Mouse (Mus musculus) Patski (cell line): ENCODE data around the gene 6330409D20Rik. TPM values are rescaled to one million over a fixed set of nuclear protein-coding genes. Genes with fewer than 3 reads are reported as not detected.
A peak's percentile ranks its signal among the peaks of the same experiment; 100 is the strongest.

Experiments
- ATAC-seq: fragments of 100-300 bp; one replicate; pipeline ENCODE4 v1.8.0; 2021
- CTCF ChIA-PET: fragments of 350-600 bp; sonication (Branson Sonifier 250); formaldehyde crosslinking; loops from one replicate; lab custom pipeline; 2022; ENCODE audit warnings: inconsistent platforms; lab: Charles Lee
- POLR2A ChIA-PET: fragments of 350-600 bp; sonication (Branson Sonifier 250); formaldehyde crosslinking; loops from one replicate; lab custom pipeline; 2022; ENCODE audit warnings: antibody characterized with exemption, inconsistent platforms; lab: Charles Lee
- DNase-seq: peaks from one replicate; pipeline ENCODE4 v3.0.0-alpha.2; 2011; ENCODE audit warnings: low read depth, low spot score
- H3K27me3 ChIP-seq: fragments of 371-371 bp; one replicate; pipeline ENCODE4 v1.5.1; 2021
- CTCF ChIP-seq: fragments of 100-300 bp; IDR thresholded peaks from one replicate; pipeline ENCODE4 v1.5.1; 2021
- in situ Hi-C: fragments of 300-500 bp; cut with MboI; formaldehyde crosslinking; loops from 3 replicates; pipeline ENCODE4 v1.11.1; 2018; ENCODE audit warnings: low pct_unique_long_range_greater_than_20kb, mixed read lengths
- polyA plus RNA-seq: library from polyadenylated mRNA; unstranded; gene quantifications from one replicate; pipeline ENCODE4 v1.2.3, GENCODE M21; 2021

Gene 6330409D20Rik
- polyA plus RNA-seq, 1 experiment from 2014 or later, result not detected

GRCm38 (mm10) chr2:32708643-32709042 is 32.2 kb downstream of the 6330409D20Rik start:
- in situ Hi-C loops, result no loop called here
- TF ChIP-seq CTCF, result no peak
- CTCF ChIA-PET, result interaction anchor here (0.7 to 2.1 kb wide), 12 partner anchors 12 to 132 kb away, joined by 3 to 7 read pairs (median 5); partner anchors contain the start of genes St6galnac4 and Tor2a
- DNase-seq, result no peak
- no peak for ATAC-seq
- POLR2A ChIA-PET, result interaction anchor here (1.1 kb wide), 3 partner anchors 9 to 78 kb away, joined by 3 read pairs; partner anchors contain the start of gene Tor2a
- no peaks in the 10 kb centered on the region for H3K27me3 ChIP-seq

GRCm38 (mm10) chr2:32706971-32707370 is 33.8 kb downstream of the 6330409D20Rik start:
- DNase-seq (no peak), ATAC-seq (no peak)
- in situ Hi-C loops, result no loop called here
- CTCF ChIA-PET, result interaction anchor here (1.1 kb wide), 1 partner anchor 50 kb away, joined by 4 read pairs; the partner anchor contains the start of gene Tor2a
- no peak for TF ChIP-seq CTCF
- no peaks in the 10 kb centered on the region for H3K27me3 ChIP-seq
- POLR2A ChIA-PET, result no interaction called here

- ChIA-PET POLR2A (interaction anchor here (0.6 kb wide), 1 partner anchor 127 kb away, joined by 4 read pairs; no protein-coding TSS in a partner anchor), CTCF (interaction anchor here (1.0 kb wide), 1 partner anchor 73 kb away, joined by 3 read pairs; no protein-coding TSS in a partner anchor)
- in situ Hi-C loops, result no loop called here
- no peak for DNase-seq
- no peaks in the 10 kb centered on the region for H3K27me3 ChIP-seq
- TF ChIP-seq CTCF, result no peak
- no peak for ATAC-seq
Observed at GRCm38 (mm10) chr2:32705018-32705417, 35.8 kb downstream of the 6330409D20Rik start.

GRCm38 (mm10) chr2:32704021-32704421 is 36.8 kb downstream of the 6330409D20Rik start, which contains the start of gene Fpgs:
TSS of gene Fpgs (minus strand) at chr2:32704145.
- in situ Hi-C loops, result no loop called here
- DNase-seq (no peak), ATAC-seq (no peak)
- CTCF ChIA-PET, result no interaction called here
- POLR2A ChIA-PET, result interaction anchor here (0.6 to 1.3 kb wide), 2 partner anchors 8 to 65 kb away, joined by 4 to 5 read pairs; no protein-coding TSS in a partner anchor
- no peak for TF ChIP-seq CTCF
- no peaks in the 10 kb centered on the region for H3K27me3 ChIP-seq

- ChIA-PET CTCF (no interaction called here), POLR2A (interaction anchor here (1.3 kb wide), 1 partner anchor 9 kb away, joined by 4 read pairs; no protein-coding TSS in a partner anchor)
- in situ Hi-C loops, result no loop called here
- no peak for DNase-seq
- no peak for ATAC-seq
- H3K27me3 ChIP-seq, result no peaks in the 10 kb centered on the region
- TF ChIP-seq CTCF, result no peak
Observed at GRCm38 (mm10) chr2:32703046-32703445, 37.8 kb downstream of the 6330409D20Rik start.

GRCm38 (mm10) chr2:32700966-32701743 is 39.7 kb downstream of the 6330409D20Rik start:
- in situ Hi-C loops, result no loop called here
- ATAC-seq (no peak), DNase-seq (no peak)
- no peaks in the 10 kb centered on the region for H3K27me3 ChIP-seq
- no peak for TF ChIP-seq CTCF
- CTCF ChIA-PET, result interaction anchor here (1.3 kb wide), 1 partner anchor 69 kb away, joined by 4 read pairs; no protein-coding TSS in a partner anchor
- POLR2A ChIA-PET, result no interaction called here

- no peaks in the 10 kb centered on the region for H3K27me3 ChIP-seq
- TF ChIP-seq CTCF, result no peak
- no peak for ATAC-seq
- DNase-seq, result no peak
- POLR2A ChIA-PET, result interaction anchor here (1.0 to 1.3 kb wide), 2 partner anchors 10 to 11 kb away, joined by 3 read pairs; no protein-coding TSS in a partner anchor
- CTCF ChIA-PET, result no interaction called here
- in situ Hi-C loops, result no loop called here
Observed at GRCm38 (mm10) chr2:32699680-32700079, 41.1 kb downstream of the 6330409D20Rik start.

- ChIA-PET POLR2A (interaction anchor here (1.0 kb wide), 1 partner anchor 87 kb away, joined by 3 read pairs; no protein-coding TSS in a partner anchor), CTCF (interaction anchor here (1.4 to 2.7 kb wide), 2 partner anchors 14 to 63 kb away, joined by 7 to 12 read pairs; no protein-coding TSS in a partner anchor)
- no peak for DNase-seq
- no peak for ATAC-seq
- no peaks in the 10 kb centered on the region for H3K27me3 ChIP-seq
- no peak for TF ChIP-seq CTCF
- in situ Hi-C loops, result no loop called here
Observed at GRCm38 (mm10) chr2:32694691-32695090, 46.1 kb downstream of the 6330409D20Rik start.

- ChIA-PET POLR2A (interaction anchor here (1.0 to 1.3 kb wide), 2 partner anchors 63 to 86 kb away, joined by 3 read pairs; no protein-coding TSS in a partner anchor), CTCF (interaction anchor here (1.4 to 2.7 kb wide), 2 partner anchors 15 to 62 kb away, joined by 7 to 12 read pairs; no protein-coding TSS in a partner anchor)
- ATAC-seq (peak; percentile 91), DNase-seq (peak; percentile 86)
- H3K27me3 ChIP-seq, result no peaks in the 10 kb centered on the region
- in situ Hi-C loops, result no loop called here
- TF ChIP-seq CTCF, result no peak
Observed at GRCm38 (mm10) chr2:32693823-32694411, 46.9 kb downstream of the 6330409D20Rik start.

GRCm38 (mm10) chr2:32693282-32693681 is 47.5 kb downstream of the 6330409D20Rik start:
- DNase-seq (no peak), ATAC-seq (no peak)
- in situ Hi-C loops, result no loop called here
- ChIA-PET POLR2A (interaction anchor here (1.3 kb wide), 1 partner anchor 62 kb away, joined by 3 read pairs; no protein-coding TSS in a partner anchor), CTCF (interaction anchor here (1.4 to 2.7 kb wide), 2 partner anchors 16 to 61 kb away, joined by 7 to 12 read pairs; no protein-coding TSS in a partner anchor)
- no peak for TF ChIP-seq CTCF
- no peaks in the 10 kb centered on the region for H3K27me3 ChIP-seq
